Mouse (Mus musculus): ENCODE measurements around the gene Esp3.
"Not testable (repeated sequence)": the region's sequence is repeated elsewhere in the genome, so short reads cannot be mapped to it uniquely, and the experiment has no call there.

The Esp3 gene

GRCm38 (mm10) chr17:40631775-40632174 lies at the start of gene Esp3:
Gene Esp3, plus strand, starts transcription at chr17:40632075.
- not testable (repeated sequence) for DNase-seq (ENCODE audit: low read depth, low spot score)

- DNase-seq (ENCODE audit: low read depth, low spot score), result not testable (repeated sequence)
Observed at GRCm38 (mm10) chr17:40583906-40584305, 48.0 kb upstream of the Esp3 start.

- DNase-seq (ENCODE audit: low read depth, low spot score), result no peak
Observed at GRCm38 (mm10) chr17:40591297-40591696, 40.6 kb upstream of the Esp3 start.

- DNase-seq (ENCODE audit: low read depth, low spot score), result no peak
Observed at GRCm38 (mm10) chr17:40598294-40598693, 33.6 kb upstream of the Esp3 start, which contains the start of gene Esp4. Gene Esp4, plus strand, starts transcription at chr17:40598594.

GRCm38 (mm10) chr17:40662118-40662679 lies 30.3 kb downstream of the Esp3 start:
- DNase-seq (ENCODE audit: low read depth, low spot score), result not testable (repeated sequence)

DNA sequence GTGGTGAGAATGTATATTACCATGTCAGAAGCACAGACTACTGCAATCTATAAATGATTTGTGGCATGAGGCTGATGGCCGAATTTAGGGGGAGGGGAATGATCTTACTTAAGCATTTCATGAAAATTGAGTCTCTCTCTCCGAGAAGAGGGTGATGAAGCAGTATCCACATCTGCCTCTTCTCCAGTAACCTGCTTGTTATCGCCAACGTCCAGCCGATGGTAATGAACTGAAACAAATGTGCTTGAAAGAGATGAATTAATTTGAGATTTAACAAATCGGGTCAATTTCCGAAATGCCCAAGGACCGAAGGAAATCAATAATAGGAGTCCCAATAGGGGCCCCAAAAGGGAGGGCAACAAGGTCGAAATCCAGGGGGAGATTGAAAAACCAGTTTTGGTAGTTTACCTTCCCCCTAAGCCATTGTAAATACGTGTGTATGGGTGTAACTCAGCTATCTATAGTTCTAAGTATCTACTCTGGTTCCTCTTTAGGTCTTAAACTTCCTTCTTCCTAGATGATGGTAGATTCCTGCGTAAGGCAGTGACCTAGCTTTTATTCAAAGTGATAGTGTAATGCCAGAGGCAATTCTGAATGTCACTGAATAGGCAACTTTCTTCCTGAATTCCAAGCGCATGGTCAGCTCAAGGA lies 31.4 kb downstream of the Esp3 start:
- DNase-seq (ENCODE audit: low read depth, low spot score), result not testable (repeated sequence)
